Mouse (Mus musculus) spleen, postnatal 4 days (tissue): ENCODE results near the gene Sfta2.
A peak's percentile ranks its signal among the peaks of the same experiment; 100 is the strongest.

Experiments
- DNase-seq, 2 experiments: peaks; one replicate each; pipeline ENCODE4 v3.0.0; 2022; ENCODE audit warnings: low spot score in 2 of 2

Gene Sfta2

DNA sequence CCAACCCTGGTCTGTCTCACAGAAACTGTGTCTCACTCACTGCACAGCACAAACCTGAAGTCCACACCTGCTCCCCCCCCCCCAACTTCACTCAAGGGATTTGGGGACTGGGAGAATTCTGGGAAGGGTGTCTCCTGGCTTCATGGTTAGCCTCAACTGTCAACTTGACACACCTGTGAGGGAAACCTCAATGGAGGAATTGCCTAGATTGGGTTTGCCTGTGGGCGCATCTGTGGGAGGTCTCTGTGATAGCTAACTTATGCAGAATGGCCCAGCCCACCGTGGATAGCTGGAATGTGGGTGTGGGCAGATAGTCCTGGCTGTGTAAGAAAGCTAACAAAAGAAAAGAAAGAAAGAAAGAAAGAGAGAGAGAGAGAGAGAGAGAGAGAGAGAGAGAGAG lies at the start of gene Sfta2:
Gene Sfta2, plus strand, starts transcription at position 301 of the 400 bp plus-strand sequence.
- DNase-seq, result no peak

DNA sequence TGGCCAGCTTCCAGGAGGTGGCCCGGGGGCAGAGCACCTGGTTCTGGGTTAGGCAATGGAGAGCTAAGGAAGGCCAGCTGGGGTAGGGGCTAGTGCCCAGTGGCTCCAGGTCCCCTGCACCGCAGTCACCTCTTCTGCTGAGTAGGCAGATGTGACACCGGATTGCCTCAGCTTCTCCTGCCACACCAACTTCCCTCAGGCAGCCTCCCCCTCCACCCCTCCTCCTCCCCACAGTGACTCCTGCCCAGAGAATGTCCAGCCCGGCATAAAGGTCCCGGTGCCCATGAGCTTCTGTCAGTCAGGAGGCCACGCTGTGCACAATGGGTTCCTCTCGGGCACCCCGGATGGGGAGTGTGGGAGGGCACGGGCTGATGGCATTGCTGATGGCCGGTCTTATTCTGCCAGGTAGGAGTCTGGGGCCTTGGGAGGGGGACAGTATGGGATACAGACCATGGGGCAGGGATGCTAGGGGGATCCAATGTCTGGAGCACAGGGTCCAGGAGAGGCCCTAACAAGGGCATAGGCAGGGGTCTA lies 49.4 kb upstream of the Sfta2 start, which contains the start of gene Cdsn:
Gene Cdsn, plus strand, starts transcription at position 248 of the 534 bp plus-strand sequence.
- no peak for DNase-seq

DNA sequence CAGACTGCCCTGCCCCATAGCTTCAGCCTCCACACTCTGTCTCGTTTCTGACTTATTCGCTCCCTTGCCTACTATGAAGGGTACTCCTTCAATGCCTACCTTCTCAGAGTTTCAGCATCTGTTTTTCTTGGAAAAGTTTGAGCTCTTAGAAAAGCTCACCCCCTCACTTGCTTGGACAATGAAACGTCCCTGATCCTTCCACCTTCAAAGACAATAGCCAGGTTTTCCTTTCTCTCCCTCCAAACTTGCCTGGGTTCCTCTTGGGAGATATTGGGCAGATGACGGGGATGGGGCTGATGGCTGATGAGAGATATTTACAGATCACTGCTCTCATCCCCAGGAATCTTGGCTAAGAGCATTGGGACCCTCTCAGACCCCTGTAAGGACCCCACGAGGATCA lies 47.0 kb upstream of the Sfta2 start:
- no peak for DNase-seq

DNA sequence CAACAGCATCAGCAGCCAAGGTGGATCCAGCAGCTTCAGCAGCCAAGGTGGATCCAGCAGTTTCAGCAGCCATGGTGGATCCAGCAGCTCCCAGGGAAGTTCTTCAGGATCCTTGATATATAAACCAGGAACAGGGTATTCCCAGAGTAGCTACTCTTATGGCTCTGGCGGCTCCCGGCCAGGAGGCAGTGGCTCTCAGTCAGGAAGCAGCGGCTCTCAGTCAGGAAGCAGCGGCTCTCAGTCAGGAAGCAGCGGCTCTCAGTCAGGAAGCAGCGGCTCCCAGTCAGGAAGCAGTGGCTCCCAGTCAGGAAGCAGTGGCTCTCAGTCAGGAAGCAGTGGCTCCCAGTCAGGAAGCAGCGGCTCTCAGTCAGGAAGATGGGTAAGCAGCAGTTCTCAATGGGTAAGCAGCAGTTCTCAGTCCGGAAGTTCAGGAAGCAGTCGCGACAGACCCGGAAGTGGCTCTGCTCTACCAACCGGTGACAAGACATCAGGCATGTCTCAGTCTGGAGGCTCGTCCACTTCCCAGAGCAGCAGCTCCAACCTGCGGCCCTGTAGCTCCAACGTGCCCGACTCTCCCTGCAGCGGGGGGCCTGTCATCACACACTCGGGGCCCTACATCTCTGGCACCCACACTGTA lies 46.5 kb upstream of the Sfta2 start:
- DNase-seq, result peak in 1 of 2 experiments; percentile 57

DNA sequence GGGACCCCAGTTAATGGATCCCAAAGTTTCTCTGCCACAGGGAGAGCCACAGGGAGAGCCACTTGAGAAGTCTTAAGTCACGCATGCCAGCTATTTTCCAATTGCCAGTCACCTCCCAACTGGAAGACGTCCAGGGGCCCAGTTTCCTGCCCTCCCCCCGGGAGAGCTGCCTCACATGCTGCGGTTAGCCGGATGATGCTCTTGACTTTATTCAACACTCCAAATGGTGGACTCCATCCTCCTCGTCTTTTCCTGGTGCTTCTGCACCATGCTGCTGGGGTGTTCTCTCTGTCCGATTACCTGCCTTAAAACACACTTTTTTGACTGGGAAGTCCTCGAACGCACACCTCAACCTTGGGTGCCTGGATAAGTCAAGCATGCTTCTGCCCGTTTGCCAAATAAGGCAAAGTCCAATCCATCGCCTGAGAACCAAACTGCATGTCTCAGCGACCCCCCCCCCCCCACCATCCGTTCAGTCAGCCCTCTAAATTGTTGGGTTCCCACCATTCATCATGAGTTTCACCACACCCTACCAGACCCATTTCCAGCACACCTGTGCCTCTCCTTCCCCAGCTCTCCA lies 45.1 kb upstream of the Sfta2 start:
- peak in 1 of 2 experiments; percentile 57 for DNase-seq

DNA sequence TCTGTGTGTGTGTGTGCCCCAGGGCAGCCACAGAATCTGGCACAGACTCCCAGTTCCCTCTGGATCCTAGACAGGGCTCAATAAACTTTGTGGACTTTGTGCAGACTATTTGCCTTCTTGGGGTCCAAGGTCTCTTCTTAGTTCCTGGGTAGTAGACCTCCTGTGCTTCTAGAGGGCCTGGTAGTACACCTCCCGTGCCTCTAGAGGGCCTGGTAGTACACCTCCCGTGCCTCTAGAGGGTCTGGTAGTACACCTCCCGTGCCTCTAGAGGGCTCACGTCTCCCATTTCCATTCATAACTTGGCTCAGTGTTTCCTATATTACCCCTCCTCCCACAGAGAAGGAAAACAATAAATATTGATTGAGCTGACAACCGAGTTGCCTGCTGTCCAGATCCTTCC lies 44.5 kb upstream of the Sfta2 start:
- DNase-seq, result peak; percentile 37 to 65

DNA sequence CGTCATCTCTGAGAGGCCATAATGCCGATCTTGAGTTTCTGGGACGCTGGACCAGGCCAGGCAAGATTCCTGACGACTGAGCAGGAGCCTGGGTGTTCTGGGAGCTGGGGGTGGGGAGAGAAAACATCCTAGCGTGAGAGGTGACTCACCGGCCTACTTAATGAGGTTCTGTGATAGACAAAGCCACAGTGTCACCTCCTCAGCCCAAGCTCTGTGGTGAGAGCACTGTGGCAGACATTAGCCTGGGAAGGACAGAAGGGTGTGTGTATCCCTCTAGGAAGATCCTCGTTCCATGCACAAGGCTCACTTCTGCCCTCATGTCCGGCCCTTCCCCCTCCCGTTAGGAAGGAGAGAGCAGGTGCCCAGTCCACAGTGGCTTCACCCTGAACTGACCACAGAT lies 44.0 kb upstream of the Sfta2 start:
- peak in 1 of 2 experiments; percentile 52 for DNase-seq

DNA sequence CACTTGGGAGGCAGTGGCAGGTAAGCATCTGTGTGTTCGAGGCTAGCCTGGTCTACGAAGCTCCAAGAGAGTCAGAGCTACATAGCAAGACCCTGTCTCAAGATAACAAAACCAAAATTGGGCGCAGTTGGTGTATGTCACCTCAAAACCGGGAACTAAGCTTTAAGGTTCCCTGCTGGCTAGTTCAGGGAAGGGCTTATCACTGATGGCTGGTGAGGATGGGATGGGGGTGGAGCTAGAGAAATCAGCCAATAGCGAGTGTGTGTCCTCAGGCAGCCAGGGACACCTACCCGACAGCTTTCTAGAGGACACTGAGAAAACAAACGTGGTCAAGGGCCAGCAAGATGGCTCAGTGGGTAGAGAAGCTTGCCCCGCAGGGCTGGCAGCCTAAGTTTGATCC lies 43.1 kb upstream of the Sfta2 start:
- no peak for DNase-seq

DNA sequence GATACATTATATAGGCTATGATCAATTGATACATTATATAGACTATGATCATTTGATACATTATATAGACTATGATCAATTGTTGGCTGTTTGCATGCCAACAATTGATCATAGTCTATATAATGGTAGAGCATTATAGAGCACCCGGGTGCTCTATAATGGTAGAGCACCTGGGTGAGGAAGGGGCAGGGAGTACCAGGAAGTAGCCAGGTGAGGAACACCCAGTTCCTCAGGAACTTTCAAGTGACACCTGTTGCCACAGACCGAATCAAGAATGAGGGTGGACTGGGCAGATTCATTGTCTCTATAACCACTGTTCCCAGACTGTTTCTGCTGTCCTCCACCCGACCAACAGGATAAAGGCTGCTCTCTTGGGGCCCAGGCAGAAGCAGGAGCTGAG lies 34.2 kb upstream of the Sfta2 start, which contains the start of gene 2300002M23Rik:
Gene 2300002M23Rik, plus strand, starts transcription at position 301 of the 400 bp plus-strand sequence.
- no peak for DNase-seq

DNA sequence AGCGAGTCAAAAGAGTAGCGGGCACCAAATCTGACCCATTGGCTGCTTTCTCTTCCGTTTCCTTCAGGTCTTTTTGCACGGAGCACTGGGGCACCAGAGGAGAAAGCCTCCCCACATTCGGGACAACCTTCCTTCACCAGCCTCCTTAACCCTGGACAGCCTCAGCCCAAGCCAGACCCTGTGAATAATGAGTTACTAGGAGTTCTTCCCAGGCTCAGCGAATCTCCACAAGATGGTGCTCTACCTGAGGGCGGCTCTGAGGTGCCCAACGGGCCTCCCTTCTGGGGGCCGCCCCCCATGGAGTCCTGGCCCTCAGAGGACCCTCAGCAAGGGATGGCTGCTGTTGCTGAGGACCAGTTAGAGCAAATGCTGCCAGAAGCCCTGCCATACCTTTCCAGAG lies 33.6 kb upstream of the Sfta2 start:
- peak in 1 of 2 experiments; percentile 57 for DNase-seq

DNA sequence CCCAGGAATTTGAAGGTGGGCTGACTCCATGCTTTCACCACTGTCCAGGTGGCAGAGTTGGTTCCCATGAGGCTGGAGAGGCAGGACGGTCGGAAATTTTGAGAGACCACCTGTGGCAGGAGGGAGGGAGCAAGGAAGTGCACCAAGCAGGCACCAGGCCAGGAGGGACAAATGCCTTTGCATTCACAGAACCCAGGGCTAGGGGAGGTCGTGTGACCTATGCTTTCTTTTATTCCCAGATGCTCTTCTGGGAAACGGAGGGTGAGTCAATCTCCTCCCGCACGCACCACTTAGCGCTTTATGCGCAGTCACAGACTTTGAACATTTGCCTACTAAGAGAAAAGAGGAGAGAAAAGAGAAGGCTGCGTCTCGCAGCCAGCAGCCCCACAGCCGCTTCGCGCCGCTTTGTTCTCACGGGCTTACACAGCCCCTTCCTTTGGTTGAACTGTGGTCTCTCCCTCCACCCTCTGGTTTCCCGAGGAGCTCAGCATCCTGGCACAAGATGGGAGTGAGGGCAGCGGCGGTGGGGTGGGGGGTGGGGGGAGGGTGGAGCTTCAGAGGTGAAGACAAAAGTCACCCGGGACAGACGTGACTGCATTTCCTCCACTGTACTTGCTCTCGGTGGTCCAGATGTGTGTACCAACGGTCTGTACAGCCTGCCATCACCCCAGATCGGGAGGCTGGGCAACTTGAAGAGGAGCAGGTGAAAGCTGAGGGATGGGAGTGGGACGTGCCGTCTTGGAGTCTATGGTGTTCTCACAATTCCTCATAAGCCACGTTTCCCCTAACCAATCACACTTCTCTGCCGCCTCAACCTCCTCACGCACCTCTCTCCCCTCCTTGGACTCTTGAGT lies 32.0 kb upstream of the Sfta2 start:
- DNase-seq, result no peak

DNA sequence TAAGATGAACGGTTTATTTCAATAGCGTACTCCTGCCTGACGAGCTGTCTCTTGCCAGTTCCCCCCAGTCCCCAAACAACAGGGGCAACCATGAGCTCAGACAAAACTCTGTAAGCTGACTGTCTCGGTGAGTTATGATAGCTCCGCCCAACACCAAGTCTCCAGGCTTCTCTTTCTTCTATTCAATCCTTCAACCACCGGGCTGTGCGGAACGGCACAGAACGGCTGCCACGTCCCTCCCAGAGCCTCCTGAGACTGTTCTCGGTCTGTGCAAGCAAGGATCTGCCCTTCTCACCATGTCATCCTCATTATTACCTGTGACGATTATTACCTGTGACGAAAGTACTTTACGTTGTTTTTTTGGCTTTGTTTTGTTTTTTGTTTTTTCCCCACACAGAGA lies 30.5 kb upstream of the Sfta2 start:
- no peak for DNase-seq

DNA sequence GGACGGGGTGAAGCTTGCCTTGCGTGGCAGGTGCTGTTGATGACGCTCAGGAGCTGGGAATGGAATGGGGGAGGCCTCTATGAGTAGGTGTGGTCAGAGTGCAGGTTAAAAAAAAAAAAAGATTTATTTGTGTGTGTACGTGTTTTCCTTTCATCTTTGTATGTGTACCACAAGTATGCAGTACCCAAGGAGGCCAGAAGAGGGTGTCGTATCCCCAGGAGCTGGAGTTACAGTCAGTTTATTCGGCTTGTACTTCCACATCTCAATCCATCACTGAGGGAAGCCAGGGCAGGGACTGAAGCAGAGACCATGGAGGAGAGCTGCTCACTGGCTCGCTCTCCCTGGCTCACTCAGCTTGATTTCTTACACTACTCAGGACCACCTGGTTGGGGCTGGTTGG lies 29.9 kb upstream of the Sfta2 start:
- no peak for DNase-seq

DNA sequence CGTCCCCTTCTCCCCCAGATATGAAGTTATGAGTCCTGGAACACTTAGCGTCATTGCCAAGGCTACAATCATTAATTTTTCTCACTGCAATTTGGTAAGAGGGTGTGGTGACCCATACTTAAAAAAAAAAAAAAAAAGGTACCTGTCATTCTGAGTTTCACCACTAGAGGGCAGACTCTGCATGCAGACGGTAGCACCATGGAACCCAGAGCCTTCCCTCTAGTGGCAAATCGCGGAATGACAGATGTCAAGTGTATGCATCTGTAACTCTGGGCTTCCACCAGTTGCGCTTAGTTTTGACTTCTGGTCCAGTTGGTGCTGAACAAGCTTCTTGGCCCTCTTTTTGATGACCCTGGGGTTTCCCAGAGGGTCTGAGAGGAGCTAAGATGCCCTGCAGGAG lies 23.1 kb upstream of the Sfta2 start:
- peak; percentile 80 to 93 for DNase-seq

DNA sequence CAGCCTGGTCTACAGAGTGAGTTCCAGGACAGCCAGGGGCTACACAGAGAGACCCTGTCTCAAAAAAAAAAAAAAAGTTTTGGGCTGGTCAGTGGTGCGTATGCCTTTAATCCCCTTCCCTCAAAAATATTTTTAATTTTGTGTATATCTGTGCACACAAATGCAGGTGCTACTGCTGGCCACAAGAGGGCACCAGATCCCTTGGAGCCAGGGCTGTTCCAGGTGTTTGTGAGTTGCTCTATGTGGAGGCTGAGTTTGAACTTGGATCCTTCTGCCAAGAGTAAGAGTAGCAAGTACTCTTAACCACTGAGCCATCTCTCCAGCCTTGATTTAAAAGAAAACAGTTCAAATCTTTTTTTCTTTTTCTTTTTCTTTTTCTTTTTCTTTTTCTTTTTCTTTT lies 18.4 kb upstream of the Sfta2 start:
- no peak for DNase-seq

DNA sequence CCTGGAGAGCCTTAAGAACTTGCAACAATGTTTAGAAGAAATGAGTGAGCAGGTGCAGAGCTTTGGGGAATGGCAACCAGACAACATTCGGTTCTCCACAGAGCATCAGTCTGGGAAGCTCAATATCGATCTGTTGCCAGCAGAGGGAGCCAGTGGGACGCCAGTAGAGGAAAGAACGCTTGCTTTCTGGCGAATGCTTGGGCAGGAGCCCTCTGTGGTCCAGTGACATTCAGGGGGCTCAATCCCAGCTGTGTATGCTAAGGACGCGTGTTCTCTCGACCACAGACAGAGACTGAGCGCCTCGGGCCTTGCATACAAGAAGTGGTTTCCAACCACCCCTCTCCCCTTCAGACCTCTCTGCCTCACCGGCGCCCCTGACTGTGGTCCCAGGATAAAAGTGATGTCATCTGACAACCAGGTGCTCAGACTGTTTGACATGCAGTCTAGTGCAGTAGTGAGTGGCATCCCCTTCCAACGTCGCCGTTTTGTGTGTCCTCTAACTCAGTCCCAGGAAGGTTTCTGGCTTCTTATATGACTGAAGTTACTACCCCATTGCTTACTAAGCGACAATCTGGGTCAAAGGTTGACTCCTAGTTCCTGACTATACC lies 16.9 kb upstream of the Sfta2 start:
- DNase-seq, result peak; percentile 55 to 85

DNA sequence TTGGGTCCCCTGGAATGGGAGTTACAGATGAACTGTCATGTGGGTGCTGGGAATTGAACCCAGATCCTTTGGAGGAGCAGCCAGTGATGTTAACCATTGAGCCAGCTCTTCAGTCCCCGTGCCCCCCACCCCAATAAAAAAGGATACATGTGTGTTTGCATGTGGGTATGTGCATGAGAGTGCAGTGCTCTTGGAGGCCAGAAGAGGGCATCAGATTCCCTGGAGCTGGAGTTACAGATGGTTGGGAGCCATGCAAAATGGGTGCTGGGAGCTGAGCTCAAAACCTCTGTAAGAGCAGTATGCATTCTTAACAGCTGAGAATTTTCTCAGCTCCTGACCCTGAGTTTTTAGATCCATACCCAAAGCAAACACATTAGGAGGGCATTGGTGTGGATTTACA lies 14.1 kb upstream of the Sfta2 start:
- no peak for DNase-seq

DNA sequence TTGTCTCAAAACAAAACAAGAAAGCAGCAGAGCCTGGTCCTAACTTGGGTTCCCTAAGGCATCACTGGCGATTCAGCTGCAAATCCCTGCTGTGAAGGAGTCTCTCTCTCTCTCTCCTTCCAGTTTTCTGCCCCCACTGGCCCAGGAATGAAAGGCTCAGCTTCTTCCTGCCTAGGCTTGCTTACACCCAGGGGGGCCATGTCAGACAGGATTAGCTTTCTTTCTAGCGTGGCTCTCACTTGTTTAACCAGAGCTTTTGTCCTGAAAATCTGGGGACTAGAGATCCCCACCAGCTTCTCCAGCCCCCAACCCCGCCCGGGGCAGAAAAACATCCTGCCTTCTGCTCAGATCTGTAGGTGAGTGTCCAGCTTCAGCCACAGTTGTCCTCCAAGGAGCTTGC lies 13.0 kb upstream of the Sfta2 start:
- DNase-seq, result no peak

DNA sequence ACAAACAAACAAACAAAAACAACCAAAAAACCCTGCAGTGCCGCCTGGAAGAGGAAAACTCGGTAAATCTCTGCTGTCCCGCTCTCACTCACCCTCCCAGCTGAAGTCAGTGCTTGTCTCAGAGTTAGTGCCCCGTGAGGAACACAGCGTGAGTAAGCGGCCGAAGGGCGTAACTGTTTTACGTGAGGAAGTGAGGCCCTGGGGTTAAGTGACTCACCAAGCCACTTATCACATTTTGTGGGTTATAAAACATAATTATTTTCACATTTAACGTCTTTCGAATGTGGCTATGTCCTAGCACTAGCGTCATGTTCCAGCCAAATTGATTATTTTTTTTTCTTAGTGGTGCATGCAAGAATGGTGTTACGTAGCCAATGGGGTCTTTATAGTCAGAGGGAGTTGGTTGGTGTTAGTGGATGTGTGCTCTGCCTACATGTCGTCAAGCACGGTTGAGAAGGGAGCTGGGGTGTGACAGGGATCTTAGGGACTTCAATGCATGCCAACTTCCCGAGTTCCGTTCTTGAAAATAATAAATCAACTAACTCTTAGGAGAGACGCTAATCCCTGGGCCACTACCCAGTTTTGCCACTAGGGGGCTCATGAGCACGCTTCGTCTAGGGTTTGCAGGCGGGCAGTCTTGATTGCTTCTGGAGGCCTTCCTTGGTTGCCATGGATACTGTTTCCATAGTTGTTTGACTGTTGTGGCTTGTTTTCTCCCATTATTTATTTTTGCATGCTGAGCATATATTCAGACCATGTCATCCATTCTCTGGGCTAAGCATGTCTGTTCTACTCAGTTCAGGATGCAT lies 10.7 kb upstream of the Sfta2 start:
- peak; percentile 53 to 85 for DNase-seq

DNA sequence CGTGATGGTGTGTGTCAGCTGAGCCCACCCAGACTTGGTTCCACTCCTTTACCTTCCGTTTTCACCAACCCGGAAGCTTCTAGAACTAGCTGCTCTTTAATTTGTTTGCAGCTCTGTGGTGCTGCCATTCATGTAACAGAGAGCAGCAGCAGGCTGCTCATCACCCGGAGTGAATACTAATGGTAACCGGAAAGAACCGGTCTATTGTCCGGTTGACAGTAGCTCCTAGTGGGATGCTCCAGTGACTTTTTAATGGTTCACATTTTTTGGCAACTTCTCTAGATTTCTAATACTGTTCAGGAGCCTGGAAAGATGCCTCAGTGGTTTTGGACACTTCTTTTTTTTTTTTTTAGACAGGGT lies 10.2 kb upstream of the Sfta2 start:
- DNase-seq, result no peak

DNA sequence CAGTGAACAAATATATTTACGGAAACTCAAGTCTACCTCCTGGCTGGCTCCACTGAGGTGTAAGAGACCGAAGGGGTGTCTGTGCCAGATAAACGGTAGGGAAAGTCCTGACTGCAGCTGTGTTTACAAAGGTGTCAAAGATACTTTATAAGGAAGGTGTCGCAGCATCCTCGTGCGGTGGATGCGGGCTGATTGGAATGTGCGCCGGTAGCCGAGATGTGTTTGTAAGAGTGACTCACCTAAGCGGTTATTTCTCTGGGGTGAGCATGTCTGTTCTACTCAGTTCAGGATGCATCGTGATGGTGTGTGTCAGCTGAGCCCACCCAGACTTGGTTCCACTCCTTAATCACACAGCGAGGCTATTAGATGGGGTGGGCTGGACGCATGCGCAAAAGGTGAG lies 9.6 kb upstream of the Sfta2 start:
- DNase-seq, result no peak
